Mouse (Mus musculus): ENCODE measurements around the gene Apom.
A peak's percentile ranks its signal among the peaks of the same experiment; 100 is the strongest.

The Apom gene

GRCm38 (mm10) chr17:35131500-35132173, at the start of gene Apom:
Gene Apom, minus strand, starts transcription at chr17:35132050.
- no peak for DNase-seq

GRCm38 (mm10) chr17:35180093-35180492, 48.2 kb upstream of the Apom start:
- DNase-seq: no peak

- DNase-seq: no peak
Observed at GRCm38 (mm10) chr17:35178528-35178927, 46.7 kb upstream of the Apom start.

GRCm38 (mm10) chr17:35175968-35176367, 44.1 kb upstream of the Apom start, which contains the start of gene Aif1:
Gene Aif1, minus strand, starts transcription at chr17:35176068.
- DNase-seq: no peak

GRCm38 (mm10) chr17:35175382-35175781, 43.5 kb upstream of the Apom start:
- no peak for DNase-seq

- DNase-seq: no peak
Observed at GRCm38 (mm10) chr17:35174201-35174977, 42.5 kb upstream of the Apom start.

GRCm38 (mm10) chr17:35173329-35173728, 41.5 kb upstream of the Apom start:
- no peak for DNase-seq

- no peak for DNase-seq
Observed at GRCm38 (mm10) chr17:35172445-35173234, 40.8 kb upstream of the Apom start.

- DNase-seq: no peak
Observed at GRCm38 (mm10) chr17:35168541-35169207, 36.8 kb upstream of the Apom start.

- no peak for DNase-seq
Observed at GRCm38 (mm10) chr17:35167794-35168193, 35.9 kb upstream of the Apom start.

- DNase-seq: peak; percentile 77
Observed at GRCm38 (mm10) chr17:35166352-35167035, 34.6 kb upstream of the Apom start.

GRCm38 (mm10) chr17:35165451-35166155, 33.8 kb upstream of the Apom start:
- no peak for DNase-seq

- peak; percentile 100 for DNase-seq
Observed at GRCm38 (mm10) chr17:35164568-35165450, 33.0 kb upstream of the Apom start, which contains the start of gene Prrc2a. Gene Prrc2a, minus strand, starts transcription at chr17:35164897.

GRCm38 (mm10) chr17:35164218-35164567, 32.3 kb upstream of the Apom start:
- no peak for DNase-seq

GRCm38 (mm10) chr17:35163326-35164081, 31.7 kb upstream of the Apom start:
- DNase-seq: peak; percentile 52

- peak; percentile 60 for DNase-seq
Observed at GRCm38 (mm10) chr17:35162730-35163129, 30.9 kb upstream of the Apom start.

GRCm38 (mm10) chr17:35162121-35162520, 30.3 kb upstream of the Apom start:
- DNase-seq: no peak

GRCm38 (mm10) chr17:35161421-35161820, 29.6 kb upstream of the Apom start:
- DNase-seq: no peak

- DNase-seq: no peak
Observed at GRCm38 (mm10) chr17:35159638-35160037, 27.8 kb upstream of the Apom start.

All from cerebellum, adult 11-12 months (tissue).